Mouse (Mus musculus) kidney, embryonic 14.5 days (tissue): ENCODE measurements around the gene St14. TPM values are rescaled to one million over a fixed set of nuclear protein-coding genes. Genes with fewer than 3 reads are reported as not detected.
A peak's percentile ranks its signal among the peaks of the same experiment; 100 is the strongest.

Experiments
- ATAC-seq: fragments of 200-750 bp; cut with Nextera tagmentation; 2 replicates; pipeline ENCODE4 v1.8.0; 2017; ENCODE audit warnings: moderate number of reproducible peaks, mild to moderate bottlenecking, moderate TSS enrichment, moderate library complexity; ENCODE audit not compliant: low FRiP score, low TSS enrichment
- H3K27ac ChIP-seq: fragments of 300-500 bp; sonication (generic); 2 replicates; pipeline ENCODE4 v1.5.1; 2014; ENCODE audit warnings: low read depth, mild to moderate bottlenecking, low read length, moderate library complexity, mixed read lengths
- H3K27me3 ChIP-seq: fragments of 300-500 bp; sonication (generic); 2 replicates; pipeline ENCODE4 v1.6.1; 2014; ENCODE audit warnings: mild to moderate bottlenecking, low read length; ENCODE audit not compliant: control insufficient read depth, insufficient read depth
- H3K36me3 ChIP-seq: fragments of 300-500 bp; sonication (generic); 2 replicates; pipeline ENCODE4 v1.6.1; 2014; ENCODE audit warnings: low read length, mixed read lengths; ENCODE audit not compliant: control insufficient read depth, insufficient read depth
- H3K4me1 ChIP-seq: fragments of 300-500 bp; sonication (generic); 2 replicates; pipeline ENCODE4 v1.6.1; 2014; ENCODE audit warnings: low read length, mixed read lengths; ENCODE audit not compliant: control insufficient read depth, insufficient read depth
- H3K4me2 ChIP-seq: fragments of 300-500 bp; sonication (generic); replicated peaks from 2 replicates; pipeline ENCODE4 v1.6.1; 2014; ENCODE audit warnings: low read depth, mild to moderate bottlenecking, low read length
- H3K4me3 ChIP-seq: fragments of 300-500 bp; sonication (generic); 2 replicates; pipeline ENCODE4 v1.5.1; 2014; ENCODE audit warnings: mild to moderate bottlenecking, low read length
- H3K9ac ChIP-seq: fragments of 300-500 bp; sonication (generic); 2 replicates; pipeline ENCODE4 v1.6.1; 2014; ENCODE audit warnings: low read depth, mild to moderate bottlenecking, low read length, moderate library complexity
- H3K9me3 ChIP-seq: fragments of 300-500 bp; sonication (generic); 2 replicates; pipeline ENCODE4 v1.6.1; 2016; ENCODE audit warnings: low read length; ENCODE audit not compliant: control insufficient read depth
- WGBS: fragments of 180-500 bp; shearing (Covaris S2); extraction: QIAGEN DNeasy Blood & Tissue Kit; methylation state at CpG from one replicate; pipeline ENCODE4 v1.1.7; 2014; 5-methylcytosine and 5-hydroxymethylcytosine counted together
- polyA plus RNA-seq: library from polyadenylated mRNA; unstranded; fragments of >200 nt; fragmentation: Nextera tagmentation; extraction: Ambion mirVana; gene quantifications from 2 replicates; pipeline ENCODE4 v1.2.1, GENCODE M21; 2014

Gene St14
- polyA plus RNA-seq, 1 experiment from 2014 or later = 28.0 TPM

DNA sequence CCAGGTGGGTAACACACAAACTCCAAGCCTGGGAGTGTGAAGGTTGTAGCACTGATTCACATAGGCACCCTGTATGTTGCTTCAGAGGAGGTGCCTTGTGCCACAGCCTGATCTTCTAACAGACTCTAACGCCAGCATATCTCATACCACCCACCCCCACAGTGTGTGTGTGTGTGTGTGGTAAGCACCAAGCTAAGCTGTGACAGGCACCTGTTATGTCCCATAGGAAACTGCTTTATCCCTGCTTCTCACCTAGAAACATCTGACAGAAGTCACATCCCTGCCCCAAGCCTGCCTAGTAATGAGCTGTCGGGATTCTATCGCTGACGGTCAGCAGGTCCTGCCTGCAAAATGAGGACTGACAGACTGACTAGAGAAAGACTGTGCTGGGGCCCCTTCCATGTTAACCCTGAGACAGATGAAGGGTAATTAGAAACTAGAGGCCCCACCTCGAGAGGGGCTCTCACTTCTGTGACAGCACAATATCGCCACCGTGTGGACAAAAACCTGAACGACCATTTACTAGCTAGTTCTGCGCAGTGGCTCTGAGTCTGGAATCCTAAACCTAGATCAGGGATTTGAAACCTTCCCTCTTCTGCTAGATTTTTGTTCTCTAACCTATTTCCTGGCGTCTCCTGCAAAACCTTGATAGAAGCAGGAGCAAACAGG is 45.4 kb downstream of the St14 start:
- no peak overlapping the region for H3K4me2 ChIP-seq
- 17% methylated on average over 10 of the region's 10 CpGs for WGBS
- ATAC-seq = peak; percentile 24; the same call in 1 of the 2 replicates
- no peaks in the 10 kb centered on the region for H3K27me3 ChIP-seq
- no peaks in the 10 kb centered on the region for H3K36me3 ChIP-seq
- H3K9ac ChIP-seq = no peak overlapping the region
- H3K27ac ChIP-seq = no peak overlapping the region
- H3K9me3 ChIP-seq = no peaks in the 10 kb centered on the region
- H3K4me1 ChIP-seq = no peaks in the 10 kb centered on the region
- no peak overlapping the region for H3K4me3 ChIP-seq

DNA sequence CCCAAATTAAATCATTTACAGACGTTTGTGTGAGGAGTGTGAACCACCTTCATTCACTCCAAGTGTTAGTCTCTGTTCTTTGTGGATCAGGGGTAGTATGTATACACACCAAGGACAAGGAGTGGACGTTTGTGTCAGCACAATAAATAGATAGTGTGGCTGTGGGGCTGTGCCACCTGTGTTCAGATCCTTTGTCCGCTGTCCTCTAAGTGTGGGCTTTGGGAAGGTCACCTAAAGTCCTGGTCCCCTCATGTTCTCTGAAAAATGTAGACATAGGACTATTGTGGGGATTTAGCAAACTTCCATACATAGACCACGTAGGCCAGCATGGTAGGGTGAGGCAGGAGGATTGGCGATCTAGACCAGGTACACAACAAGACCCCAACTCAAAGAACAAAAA is 46.1 kb downstream of the St14 start:
- Histone ChIP-seq H3K27me3 (no peaks in the 10 kb centered on the region), H3K4me2 (no peak overlapping the region), H3K9ac (no peak overlapping the region), H3K27ac (no peak overlapping the region), H3K4me1 (no peaks in the 10 kb centered on the region), H3K4me3 (no peak overlapping the region), H3K9me3 (no peaks in the 10 kb centered on the region), H3K36me3 (no peaks in the 10 kb centered on the region)
- ATAC-seq = no peak
- WGBS = 74% methylated on average over 5 of the region's 5 CpGs

GRCm38 (mm10) chr9:31082771-31083170 is 48.9 kb downstream of the St14 start:
- H3K4me3 ChIP-seq = no peak overlapping the region
- no peaks in the 10 kb centered on the region for H3K4me1 ChIP-seq
- H3K36me3 ChIP-seq = no peaks in the 10 kb centered on the region
- ATAC-seq = no peak
- H3K9me3 ChIP-seq = no peaks in the 10 kb centered on the region
- WGBS = 78% methylated on average over 6 of the region's 6 CpGs
- H3K27me3 ChIP-seq = no peaks in the 10 kb centered on the region
- H3K4me2 ChIP-seq = no peak overlapping the region
- no peak overlapping the region for H3K27ac ChIP-seq
- H3K9ac ChIP-seq = no peak overlapping the region

DNA sequence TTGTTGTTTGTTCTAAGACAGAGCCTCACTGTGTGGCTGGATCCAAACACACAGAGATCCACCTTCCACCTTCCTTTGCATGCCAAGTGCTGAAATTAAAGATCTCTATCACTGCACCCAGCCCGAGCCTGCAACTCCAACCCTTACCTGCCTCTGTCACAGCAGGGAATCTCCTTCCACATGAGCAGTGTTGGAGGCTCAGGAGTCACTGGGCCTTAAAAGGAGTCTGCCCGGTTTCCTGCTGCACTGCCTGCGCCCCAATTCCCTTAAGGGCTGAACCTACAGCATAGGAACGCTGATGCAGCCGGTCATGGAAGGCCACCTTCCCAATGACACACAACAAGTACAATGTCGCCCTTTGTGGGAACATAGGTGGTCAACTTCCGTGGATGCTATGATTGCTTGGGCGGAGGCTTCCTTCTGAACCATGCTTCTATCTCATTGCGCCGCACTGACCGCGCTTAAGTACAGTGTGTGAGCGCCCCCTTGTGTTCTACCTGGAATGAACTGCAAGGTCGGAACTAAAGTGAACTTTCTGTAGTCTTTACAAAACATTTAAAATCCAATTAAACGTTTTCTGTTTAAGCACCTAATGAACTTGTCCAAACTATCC is 49.5 kb downstream of the St14 start:
- Histone ChIP-seq H3K9ac (no peak overlapping the region), H3K4me3 (no peak overlapping the region), H3K27me3 (no peaks in the 10 kb centered on the region), H3K4me2 (peak overlapping the region; percentile 25), H3K4me1 (no peaks in the 10 kb centered on the region), H3K9me3 (no peaks in the 10 kb centered on the region), H3K36me3 (no peaks in the 10 kb centered on the region), H3K27ac (no peak overlapping the region)
- 7% methylated on average over 15 of the region's 15 CpGs for WGBS
- ATAC-seq = no peak

DNA sequence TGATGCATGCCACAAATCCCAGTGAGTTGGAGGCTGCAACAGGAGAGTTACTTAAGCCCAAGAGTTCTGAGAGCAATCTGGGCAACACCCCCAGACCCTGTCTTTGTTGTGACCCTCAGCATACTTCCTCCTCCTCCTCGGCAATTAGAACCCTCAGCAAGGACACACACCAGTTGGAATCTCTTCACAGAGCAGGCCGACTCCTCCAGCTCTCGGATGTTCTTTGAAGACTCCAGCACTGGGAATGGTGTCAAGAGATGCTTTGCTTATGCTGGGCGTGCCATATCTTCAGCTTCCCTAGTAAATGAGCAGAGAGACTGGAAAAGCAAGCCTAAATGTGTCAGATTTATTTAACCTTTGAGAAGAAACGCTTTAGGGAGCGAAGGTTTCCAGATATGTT is 50.9 kb downstream of the St14 start:
- Histone ChIP-seq H3K27ac (no peak overlapping the region), H3K27me3 (no peaks in the 10 kb centered on the region), H3K36me3 (no peaks in the 10 kb centered on the region), H3K9me3 (no peaks in the 10 kb centered on the region), H3K4me2 (no peak overlapping the region), H3K9ac (no peak overlapping the region), H3K4me1 (no peaks in the 10 kb centered on the region), H3K4me3 (no peak overlapping the region)
- no peak for ATAC-seq
- 62% methylated on average over 6 of the region's 6 CpGs for WGBS

- Histone ChIP-seq H3K4me2 (no peak overlapping the region), H3K27me3 (no peaks in the 10 kb centered on the region), H3K36me3 (no peaks in the 10 kb centered on the region; the same call in 1 of the 2 replicates), H3K4me3 (no peak overlapping the region), H3K4me1 (no peaks in the 10 kb centered on the region), H3K9me3 (no peaks in the 10 kb centered on the region), H3K27ac (no peak overlapping the region), H3K9ac (no peak overlapping the region)
- no peak for ATAC-seq
- 82% methylated on average over 10 of the region's 10 CpGs for whole genome bisulfite sequencing
Observed at GRCm38 (mm10) chr9:31074836-31075235, 56.8 kb downstream of the St14 start.

GRCm38 (mm10) chr9:31073797-31074196 is 57.9 kb downstream of the St14 start:
- no peak overlapping the region for H3K9ac ChIP-seq
- no peaks in the 10 kb centered on the region for H3K27me3 ChIP-seq
- no peak overlapping the region for H3K27ac ChIP-seq
- no peak overlapping the region for H3K4me2 ChIP-seq
- WGBS = 84% methylated on average over 7 of the region's 7 CpGs
- no peak overlapping the region for H3K4me3 ChIP-seq
- ATAC-seq = no peak
- no peaks in the 10 kb centered on the region for H3K4me1 ChIP-seq
- no peaks in the 10 kb centered on the region for H3K9me3 ChIP-seq
- H3K36me3 ChIP-seq = peaks cover 6% of the 10 kb centered on the region; the same call in 1 of the 2 replicates

- peaks cover 11% of the 10 kb centered on the region; the same call in 1 of the 2 replicates for H3K36me3 ChIP-seq
- H3K9ac ChIP-seq = no peak overlapping the region
- no peak for ATAC-seq
- H3K4me2 ChIP-seq = no peak overlapping the region
- WGBS = 87% methylated on average over 5 of the region's 5 CpGs
- H3K27me3 ChIP-seq = no peaks in the 10 kb centered on the region
- no peak overlapping the region for H3K4me3 ChIP-seq
- no peak overlapping the region for H3K27ac ChIP-seq
- H3K9me3 ChIP-seq = no peaks in the 10 kb centered on the region
- no peaks in the 10 kb centered on the region for H3K4me1 ChIP-seq
Observed at GRCm38 (mm10) chr9:31072256-31072655, 59.4 kb downstream of the St14 start.

DNA sequence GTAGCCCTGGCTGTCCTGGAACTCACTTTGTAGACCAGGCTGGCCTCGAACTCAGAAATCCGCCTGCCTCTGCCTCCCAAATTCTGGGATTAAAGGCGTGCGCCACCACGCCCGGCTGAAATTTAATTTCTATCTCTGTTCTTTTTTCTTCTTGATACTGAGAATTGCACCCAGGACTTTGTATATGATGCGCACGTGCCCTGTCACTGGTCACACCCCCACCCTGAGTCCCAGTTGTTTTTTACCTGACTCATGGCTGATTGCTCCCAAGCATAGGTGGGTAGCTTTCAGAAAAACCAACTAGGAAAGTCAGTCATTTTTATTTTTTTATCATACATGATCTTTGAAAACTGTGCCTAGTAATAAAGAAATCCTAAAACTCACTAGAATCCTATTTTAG is 60.9 kb downstream of the St14 start:
- Histone ChIP-seq H3K27me3 (no peaks in the 10 kb centered on the region), H3K4me1 (no peaks in the 10 kb centered on the region), H3K4me2 (no peak overlapping the region), H3K9me3 (no peaks in the 10 kb centered on the region), H3K36me3 (peaks cover 23% of the 10 kb centered on the region), H3K9ac (no peak overlapping the region), H3K27ac (no peak overlapping the region), H3K4me3 (no peak overlapping the region)
- WGBS = 94% methylated on average over 8 of the region's 8 CpGs
- no peak for ATAC-seq
